Mouse (Mus musculus): ENCODE measurements at regions not wholly inside any gene's neighbourhood (a gene's known extent, or its start where the extent isn't known, plus 50 kb on each side); places are given as distances from the start of the nearest gene placed in this dataset.

DNA sequence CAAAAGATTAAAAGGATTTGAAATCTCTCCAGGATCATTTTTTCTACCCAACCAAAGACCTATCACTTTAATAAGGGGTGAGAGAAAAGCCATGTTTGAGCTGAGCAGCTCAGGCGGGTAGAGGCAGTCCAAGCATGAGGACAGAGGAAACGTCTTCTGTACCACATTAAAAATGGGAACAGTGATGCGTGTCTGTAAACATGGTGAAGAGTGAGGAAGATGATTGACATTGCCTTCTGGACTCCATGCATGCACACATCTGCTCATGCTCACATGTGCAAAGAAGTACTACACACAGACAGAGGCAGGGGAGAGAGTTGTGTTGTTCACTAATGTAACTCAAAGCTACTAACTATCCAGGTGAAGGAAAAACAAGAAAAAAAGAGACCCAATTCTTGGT lies 243.4 kb upstream of the Htr2a start:
- no peak for DNase-seq

DNA sequence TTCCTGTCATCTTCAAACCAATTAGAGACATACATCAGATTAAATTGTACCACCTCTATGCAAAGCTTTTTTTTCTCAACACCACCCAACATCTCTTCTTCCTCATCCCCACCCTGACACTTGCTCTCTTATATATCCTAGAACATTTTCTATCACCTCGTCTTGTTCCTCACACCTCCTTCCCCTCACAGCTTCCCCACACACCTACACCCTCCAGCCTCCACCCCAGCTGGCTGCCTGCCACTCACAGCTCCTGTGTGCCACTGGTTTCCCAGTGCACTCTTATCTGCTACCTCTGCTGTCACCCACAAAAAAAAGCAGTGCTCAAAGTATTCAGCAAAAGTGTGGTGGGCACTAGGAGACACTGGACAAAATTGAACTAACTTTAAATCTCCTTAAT lies 231.2 kb upstream of the Htr2a start:
- no peak for DNase-seq

DNA sequence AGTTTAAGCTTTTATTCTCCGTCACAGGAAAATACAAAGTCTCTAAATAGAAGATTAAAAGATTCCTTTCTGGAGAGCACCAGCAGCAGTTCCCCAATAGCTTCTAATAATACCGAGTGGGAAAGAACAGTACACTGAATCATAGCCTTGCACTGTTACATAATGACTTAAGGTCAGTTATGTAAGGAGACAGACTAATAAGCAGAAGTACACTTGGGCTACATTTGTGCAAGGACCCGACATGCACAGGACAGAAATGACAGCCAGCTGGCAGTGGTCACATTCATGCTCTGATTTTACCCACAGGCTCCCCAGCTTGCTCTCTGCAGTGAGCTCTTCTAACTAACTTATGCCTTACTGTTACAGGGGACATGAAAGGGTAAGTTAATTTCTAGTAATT lies 212.4 kb upstream of the Htr2a start:
- no peak for DNase-seq

DNA sequence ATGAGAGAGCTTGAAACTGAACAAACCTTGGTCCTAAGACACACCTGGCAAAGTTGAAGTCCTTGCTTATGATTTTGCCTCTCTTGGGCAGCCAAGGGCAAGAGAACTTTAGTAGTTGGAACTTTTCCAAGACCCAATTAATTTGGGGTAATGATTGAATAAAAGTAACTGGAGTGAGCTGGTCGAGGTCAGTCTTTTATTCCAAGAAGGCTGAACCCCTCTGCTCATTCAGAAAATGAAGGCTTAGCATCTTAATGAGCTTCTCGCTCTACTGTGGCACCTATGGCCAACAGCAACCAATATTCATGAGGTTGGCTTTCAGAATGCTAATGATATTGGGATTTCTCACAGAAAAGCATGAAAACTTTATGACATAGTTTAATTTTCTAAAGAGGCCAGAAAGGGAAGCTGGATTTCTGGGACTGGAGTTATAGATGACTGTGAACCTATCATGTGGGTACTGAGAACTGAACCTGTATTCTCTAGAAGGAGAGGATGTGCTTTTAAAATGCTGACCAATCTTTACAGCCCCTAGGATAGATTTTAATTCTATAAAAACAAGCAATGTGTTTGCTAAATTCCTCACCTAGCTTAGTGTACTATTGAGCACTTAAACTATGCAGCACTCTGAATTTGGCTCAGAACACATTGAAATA lies 176.5 kb upstream of the Htr2a start:
- DNase-seq, result no peak

DNA sequence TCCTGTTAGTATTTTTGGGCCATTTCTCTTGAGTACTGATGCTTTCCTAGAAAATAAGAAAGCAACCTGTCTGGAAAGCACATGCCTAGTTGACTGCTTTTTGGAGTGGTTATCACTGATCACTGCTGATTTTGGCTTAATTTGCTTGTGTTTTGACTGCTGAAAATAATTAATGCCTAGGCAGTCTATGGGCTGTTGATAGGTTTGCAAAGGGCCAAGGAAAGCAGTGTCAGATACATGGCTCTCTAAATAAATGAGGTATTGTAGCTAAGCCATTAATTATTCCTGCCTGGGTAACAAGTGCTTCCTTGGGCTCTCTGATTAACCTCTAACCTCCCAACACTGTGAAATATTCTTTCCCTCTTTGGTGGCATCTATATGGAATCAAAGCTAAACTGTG lies 145.1 kb upstream of the Htr2a start:
- no peak for DNase-seq

DNA sequence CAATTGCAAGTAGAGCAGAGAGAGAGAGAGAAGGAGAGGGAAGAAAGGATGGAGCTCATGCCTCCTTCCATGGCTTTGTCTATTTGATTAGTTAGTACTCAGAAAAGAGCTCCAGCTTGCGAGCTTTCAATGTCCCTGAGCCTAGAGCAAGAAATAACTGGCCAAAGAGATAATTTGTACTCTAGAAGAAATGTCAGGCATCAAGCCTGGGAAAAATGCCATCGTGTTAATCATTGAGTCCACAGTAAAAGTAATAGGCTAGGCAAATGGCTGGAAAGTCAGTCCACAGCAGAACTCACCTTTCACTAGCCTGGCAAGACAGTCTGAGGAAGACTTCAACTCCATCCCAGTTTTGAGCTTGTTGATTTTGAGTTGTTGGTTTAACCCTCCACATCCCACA lies 129.1 kb upstream of the Htr2a start:
- DNase-seq, result no peak

DNA sequence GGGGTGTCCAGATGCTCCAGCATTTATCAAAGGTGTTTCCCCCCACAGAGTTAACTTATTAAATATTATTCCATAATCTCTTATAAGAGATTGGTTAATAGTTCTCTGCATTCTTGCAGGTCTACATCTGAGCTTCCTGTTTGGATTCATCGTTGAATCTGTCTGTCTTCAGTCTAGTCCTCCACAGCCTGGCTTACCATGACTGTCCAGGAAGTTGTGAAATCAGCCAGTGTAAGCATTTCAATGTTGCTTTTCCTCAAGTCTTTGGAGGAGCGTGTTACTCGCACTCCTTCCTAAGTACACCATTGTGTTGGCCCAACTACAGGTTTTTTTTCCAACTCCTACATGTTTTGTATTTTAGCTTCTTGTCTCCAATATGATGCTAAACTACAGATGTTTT lies 124.2 kb upstream of the Htr2a start:
- DNase-seq, result no peak

DNA sequence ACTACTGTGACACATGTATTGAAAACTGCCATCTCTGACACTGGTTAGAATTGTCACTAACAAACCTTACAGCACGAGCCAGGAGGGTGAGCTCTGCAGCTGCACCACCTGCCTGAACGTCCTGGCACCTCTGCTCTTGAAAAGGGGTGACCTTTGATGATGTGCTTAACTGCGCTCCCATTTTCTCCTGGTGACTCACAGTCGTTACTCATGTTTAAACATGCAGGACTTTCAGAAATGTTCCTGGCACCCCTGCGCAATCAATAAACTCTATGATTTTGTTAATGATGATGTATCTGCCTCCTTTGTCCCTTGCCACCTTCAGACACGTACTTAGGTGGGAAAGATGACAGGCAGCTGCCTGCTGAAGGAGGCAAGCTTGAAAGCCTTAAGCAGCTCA lies 121.1 kb upstream of the Htr2a start:
- DNase-seq, result no peak

DNA sequence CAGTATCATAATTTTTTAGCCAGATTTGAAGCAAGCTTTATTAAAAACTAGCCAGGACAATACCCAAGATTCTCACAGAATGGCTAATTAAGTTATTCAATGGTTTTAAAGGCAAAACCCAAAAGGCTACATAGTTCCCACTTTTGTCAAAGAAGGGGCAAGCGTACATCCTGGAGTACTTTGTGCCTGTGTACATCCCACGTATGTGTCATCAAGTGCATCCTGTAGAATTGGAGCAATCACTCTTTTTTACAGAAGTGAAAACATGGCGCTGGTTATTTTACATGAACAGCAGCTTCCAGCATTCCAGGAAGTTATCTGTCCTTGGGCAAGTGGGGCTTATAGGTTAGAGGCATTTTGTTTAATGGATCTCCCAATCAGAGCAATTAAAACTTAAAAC lies 119.0 kb upstream of the Htr2a start:
- no peak for DNase-seq

DNA sequence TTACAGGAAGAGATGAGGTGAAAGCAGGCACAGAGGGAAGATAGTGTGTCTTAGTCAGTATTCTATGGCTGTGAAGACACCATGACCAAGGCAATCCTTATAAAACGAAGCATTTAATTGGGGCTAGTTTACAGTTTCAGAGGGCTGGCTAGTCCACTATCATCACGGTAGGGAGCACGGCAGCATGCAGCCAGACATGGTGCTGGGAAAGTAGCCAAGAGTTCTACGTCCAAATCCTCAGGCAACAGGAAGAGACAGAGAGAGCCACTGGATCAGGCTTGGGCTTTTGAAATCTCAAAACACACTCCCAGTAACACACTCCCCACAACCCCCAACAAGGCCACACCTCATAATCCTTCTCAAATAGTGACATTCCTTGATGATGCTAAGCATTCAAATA lies 113.4 kb upstream of the Htr2a start:
- DNase-seq, result no peak

DNA sequence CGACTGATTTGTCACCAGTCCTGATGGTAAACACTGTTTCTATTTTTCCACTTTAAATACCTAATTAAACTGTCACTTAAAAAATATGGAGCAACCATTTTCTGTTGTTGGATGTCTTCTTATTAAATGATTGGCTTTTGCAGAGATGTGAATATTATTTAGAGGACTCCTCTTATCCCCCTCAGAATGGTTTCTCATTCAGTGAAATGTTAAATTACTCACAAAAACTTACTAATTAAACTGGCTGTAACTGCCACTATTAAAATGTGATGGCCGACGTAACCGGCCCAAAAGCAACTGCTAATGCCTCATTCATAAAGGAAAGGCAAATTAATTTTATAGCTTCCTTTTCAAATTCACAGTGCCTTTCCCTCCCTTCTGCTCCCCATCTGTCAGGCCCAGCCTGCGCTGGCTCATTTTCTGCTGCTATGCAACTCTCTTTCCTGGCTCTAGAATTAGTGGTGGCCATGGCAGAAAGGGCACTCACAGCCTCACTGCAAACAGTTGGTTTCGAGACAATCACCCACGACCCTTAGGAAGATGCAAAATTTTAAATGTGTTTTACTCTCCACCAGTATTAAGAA lies 111.2 kb upstream of the Htr2a start:
- no peak for DNase-seq

DNA sequence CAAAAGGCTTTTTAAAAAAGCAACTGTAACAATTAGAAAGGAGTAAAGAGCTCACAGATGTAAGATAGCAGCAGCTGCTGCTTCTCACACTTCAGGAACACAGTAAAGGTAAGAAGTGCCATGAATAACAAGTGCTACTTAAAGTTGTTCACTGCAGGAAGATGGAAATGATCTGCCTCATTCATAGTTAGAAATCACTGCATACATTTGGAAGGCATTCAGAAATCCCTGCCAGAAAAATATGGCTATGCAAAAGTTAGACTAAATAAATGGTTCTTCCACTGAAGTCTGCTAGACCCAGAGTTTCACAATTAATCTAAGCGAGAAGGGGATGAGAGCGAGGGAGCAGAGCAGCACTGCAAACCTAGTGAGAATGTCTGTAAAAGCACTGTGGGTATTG lies 102.5 kb upstream of the Htr2a start:
- DNase-seq, result no peak

DNA sequence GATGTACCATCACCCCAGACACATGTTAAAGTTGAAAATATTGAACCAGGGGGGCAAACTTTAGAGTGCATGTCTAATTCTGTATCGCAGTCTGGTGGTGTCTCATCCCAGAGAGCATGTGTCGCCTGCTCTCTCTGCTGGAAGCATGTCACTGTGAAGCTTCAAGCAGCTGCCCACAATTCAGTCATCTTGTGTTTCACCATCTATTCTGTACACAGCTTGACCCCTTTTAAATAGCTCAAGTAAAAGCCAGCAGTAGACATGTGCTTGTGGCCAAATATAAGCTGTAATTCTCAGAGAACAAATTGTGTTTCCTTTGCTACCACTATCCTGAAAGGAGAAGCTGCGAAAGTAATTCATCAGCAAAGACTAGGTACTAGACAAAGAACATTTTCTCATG lies 96.6 kb upstream of the Htr2a start:
- DNase-seq, result no peak

DNA sequence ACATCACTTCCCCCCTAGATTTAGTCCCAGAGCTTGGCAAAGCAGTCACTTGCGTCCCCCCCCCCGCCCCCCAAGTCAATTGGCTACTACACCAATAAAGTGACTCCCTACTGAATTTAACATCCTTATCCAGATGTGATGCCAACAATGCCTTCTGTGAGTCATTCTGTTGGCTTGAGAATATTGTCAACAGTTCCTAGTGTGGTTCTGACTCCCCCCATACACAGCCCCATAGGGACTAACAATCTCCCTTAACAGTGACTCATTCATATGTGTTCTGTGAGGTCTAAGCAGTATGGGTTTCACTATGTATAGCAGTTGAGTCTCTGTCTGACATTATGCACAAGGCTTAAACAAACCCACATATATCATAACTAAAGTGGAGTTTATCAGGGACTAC lies 89.5 kb upstream of the Htr2a start:
- DNase-seq, result no peak

DNA sequence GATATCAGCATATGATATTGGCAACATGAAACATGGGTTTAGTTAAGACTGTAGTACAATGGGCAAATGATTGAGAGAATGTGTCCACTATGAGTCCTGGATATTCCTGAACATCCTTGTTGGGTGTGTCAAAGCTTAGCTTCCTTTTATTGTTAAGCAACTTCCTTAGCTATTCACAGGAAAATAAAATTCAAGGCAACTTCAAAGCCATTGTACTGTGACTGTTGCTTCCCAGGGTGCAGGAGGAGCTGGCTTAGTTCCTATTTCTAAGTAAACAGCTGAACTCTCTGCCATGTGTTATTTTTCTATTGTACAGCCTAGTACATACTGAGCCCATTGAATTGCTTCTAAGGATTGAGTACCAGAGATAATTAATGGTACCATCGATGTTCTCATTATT lies 87.0 kb upstream of the Htr2a start:
- DNase-seq, result no peak

DNA sequence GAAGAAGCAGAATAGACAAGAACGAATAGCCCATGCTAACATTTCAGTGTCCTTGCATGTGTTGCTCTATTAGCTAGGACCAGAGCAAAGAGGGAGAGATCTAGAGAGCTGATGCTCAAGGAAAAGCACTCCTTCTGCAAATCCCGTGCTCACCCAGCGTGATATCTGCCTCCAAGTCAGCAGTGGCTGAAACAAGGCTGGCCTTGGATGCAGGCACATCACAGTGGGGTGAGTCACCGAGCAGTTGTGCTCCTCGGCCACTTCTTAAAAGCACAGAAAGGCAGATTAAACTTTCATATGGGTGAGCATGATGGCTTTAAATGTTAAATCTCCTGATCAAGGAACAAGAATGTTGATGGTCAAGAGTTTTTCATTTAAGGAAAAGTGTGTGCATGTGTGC lies 82.3 kb upstream of the Htr2a start:
- no peak for DNase-seq
